Mouse (Mus musculus): ENCODE data around the gene Mkln1.

Mkln1 gene

GRCm38 (mm10) chr6:31519001-31519471 is 120.5 kb downstream of the Mkln1 start:
- no peak for DNase-seq

DNA sequence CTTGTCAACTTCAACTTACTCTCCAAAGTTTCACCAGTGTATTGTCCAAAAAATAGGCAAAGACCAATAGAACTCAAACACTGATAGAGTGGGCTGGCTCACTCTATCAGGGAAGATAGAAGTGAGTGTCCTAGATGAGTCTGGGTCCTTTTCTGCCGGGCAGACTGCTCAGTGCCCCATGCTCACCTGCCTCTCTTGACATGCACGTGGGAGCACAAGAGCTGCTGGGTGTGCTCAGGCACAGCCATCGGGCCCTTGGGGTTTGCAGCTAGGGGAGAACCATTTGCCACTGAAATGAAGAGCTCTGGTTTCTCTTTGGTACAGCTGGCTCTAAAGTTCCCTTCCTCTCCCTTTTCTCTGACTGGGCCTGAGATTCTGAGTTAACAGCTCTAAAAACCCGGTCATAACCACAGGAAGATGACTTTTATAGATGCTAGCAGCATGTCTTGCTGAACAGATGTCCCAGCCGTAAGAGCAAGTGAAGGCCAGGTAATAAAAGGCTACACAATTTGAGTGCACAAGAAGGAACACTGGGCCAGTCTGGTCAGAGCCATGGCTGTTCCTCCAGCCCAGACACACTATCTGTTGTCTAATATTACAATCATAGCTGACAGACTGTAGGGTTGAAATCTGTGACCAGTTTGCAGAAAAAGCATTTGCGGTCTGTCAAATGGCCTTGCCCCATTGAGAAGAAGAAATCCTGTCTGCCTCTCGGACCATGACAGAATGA is 122.1 kb downstream of the Mkln1 start:
- no peak for DNase-seq

GRCm38 (mm10) chr6:31521491-31522355 is 123.2 kb downstream of the Mkln1 start:
- no peak for DNase-seq

- no peak for DNase-seq
Measured at GRCm38 (mm10) chr6:31522478-31522877, 123.9 kb downstream of the Mkln1 start.

DNA sequence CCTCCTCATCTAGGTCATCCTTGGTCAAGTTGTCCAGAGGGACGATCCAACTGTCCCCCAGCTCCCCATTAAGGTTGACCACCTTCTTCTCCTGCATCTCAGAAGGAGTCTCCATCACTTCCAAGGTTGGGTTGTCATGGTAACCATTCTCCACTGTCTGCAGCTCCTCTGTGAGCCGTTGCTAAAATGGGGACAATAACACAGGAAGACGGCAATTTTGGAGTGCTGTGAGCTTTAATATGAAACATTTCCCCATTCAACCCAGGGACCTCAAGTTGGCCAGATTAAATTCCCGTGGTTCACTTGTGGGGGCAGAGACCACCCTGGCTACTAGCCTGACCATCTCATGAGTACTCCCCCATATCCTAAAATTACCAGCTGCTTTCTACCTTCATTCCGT is 124.5 kb downstream of the Mkln1 start:
- no peak for DNase-seq

DNA sequence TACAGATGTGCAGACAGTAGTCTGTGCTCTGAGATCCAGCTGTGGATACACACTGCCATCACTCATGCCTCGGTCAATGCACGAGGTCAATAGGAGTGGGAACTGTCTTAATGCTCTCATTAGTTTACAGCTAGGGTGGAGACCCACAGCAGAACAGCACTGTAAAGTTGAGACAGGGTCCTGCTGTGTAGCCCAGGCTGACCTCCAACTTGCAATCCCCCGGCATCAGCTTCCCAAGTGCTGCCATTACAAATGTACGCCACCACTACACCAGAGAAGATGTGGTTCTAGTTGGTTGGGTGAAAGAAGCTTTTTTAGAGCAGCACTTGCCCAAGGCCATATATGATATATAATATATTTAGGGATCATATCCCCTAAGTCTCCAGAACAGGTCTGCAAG is 125.1 kb downstream of the Mkln1 start:
- DNase-seq: no peak

DNA sequence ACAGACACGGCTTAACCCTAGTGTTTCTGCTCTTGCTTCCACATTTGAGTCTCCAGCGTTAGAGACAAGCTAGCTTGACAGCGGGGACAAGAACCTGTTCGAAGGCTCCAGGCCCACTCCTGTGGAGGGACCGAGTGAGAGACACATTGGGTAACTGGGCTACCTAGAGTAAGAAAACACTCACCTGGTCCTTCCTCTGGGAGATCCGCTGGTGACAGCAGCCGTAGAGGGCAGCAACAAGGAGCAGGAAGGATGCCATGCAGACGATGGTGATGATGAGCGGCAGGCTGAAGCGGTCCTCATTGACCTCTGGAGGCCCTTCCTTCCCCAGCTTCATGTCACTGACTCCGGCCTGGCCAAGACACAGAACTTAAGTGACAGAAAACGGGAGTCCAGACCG is 125.6 kb downstream of the Mkln1 start:
- no peak for DNase-seq

DNA sequence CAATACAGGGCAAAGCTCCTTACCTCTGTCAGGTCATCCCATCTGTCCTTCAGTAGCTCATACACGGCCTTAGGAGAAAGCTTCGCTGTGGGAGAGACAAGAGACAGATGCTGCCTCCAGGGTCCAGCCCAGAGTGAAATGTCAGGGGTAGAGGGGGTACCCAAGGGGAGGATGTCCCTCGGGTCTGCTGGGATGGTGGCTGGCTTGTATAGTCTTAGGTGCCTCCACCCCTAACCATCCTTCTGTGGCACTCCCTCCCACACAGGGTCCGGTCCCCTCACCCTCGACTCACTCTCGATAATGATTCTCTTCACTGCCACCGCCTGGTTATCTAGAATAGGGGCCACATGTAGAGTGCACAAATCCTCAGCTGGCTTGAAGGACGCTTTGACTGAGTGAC is 126.1 kb downstream of the Mkln1 start:
- no peak for DNase-seq

DNA sequence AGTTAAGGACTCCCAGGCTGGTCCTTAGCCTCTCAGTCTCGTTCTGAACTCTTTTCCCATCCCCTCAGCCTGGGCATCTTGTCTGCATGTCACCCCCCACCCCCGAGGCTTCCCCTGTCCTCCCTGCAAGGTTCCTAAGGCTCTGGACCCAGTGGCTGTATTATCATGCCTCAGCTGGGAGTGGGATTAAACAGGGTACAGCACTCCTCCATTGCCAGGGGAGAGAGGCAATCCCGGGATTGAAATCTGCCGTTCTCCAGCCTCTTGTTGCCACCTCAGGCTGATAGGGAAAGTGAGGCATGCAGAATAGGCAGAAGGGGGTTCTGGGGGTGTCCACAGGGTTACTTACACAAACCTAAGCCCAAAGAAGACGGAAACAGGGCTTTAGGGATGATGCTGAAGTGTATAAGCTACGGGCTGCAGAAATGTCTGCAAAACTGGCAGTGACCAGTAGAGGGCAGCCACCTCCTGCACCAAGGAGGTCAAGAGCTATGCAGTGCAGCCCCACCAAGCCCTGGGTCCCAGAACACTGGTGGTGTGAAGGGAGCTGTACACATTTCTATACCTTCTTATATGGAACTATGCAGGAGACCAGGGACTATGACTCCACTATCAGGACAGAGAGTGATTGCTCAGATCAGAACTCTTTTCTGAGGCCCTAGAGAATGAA is 126.8 kb downstream of the Mkln1 start:
- peak; percentile 53 for DNase-seq

DNA sequence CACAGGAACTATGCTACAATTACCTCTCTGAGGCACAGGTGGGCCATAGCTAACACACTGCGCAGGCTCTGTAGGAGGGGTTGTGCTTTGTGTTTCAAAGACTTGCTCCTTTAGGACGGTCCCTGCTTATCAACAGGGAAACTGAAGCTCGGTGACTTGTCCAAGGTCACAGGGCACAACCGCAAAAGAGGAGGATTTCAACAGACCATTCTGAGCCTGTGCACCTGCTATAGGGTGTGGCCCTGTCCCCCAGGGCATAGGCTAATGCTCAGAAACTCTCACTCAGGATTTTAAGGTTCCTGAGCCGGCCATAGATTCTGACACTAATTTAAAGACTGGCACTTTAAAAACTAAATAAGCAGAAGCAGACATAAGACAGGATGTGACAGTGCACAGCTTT is 128.4 kb downstream of the Mkln1 start:
- DNase-seq: no peak

DNA sequence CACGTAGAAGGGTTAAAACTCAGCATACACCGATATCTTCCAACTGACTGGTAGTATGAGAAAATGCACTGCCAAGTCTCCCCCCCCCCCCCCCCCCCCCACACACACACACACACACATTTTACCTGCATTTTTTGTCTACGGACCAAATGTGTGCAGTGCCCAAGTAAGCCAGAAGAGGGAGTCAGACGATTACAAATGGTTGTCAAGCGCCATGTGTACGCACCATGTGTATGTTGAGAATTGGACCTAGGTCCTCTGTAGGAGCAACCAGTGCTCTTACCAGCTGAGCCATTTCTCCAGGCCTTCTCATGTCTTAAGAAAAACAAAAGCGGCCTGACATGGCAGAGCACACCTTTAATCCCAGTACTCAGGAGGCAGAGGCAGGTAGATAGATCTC is 129.4 kb downstream of the Mkln1 start:
- peak; percentile 61 for DNase-seq

- no peak for DNase-seq
Measured at GRCm38 (mm10) chr6:31528339-31528738, 129.8 kb downstream of the Mkln1 start.

DNA sequence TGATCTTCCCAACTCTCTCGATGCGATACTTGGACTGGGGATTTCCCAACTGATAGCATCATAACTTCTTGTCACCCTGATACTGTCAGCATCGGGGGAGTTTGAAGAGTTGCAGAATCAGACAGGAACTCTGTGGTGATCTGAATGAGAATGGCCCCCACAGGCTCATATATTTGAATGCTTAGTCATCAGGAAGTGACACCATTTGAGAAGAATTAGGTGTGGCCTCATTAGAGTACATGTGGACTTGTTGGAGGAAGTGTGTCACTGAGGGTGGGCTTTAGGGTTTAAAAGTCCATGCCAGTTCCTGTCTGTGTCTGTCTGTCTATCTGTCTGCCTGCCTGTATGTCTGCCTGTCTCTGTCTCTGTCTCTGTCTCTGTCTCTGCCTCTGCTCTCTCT is 133.3 kb downstream of the Mkln1 start:
- no peak for DNase-seq

DNA sequence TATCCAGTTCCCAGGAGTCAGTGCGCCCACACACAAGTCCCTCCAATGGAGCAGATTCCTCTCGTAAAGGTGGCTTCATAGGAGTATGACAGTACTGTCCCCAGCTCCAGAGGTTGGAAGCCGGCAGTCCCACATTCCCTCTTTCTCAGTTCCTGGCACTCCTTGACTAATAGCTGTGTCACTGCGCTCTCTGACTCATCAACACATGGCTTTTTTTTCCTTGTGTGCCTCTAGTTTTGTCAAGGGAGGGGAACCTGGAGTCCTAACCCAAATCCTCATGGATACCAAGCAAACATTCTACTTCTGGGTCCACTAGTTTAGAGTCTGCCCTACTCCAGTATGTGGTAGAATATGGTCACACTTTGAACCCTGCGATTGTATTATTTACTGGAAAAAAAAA is 136.2 kb downstream of the Mkln1 start:
- no peak for DNase-seq

DNA sequence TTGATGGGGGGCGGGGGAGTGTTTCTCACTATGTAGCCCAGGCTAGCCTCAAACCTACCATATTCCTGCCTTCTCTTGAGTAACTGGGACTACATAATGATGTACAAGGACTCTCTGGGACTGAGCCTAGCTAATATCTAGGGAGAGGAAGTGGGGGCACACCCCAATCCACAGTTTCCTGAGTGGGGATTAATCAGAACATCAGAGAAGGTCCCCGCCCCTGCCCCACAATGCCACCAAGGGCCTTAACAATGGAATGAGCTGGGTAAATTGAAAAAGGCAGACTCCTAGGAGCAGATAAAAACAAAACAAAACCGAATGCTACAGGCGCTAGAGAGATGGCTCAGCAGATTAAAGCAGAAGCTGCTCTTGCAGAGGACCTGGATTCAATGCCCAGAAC is 138.7 kb downstream of the Mkln1 start:
- no peak for DNase-seq

- no peak for DNase-seq
Measured at GRCm38 (mm10) chr6:31538112-31538511, 139.6 kb downstream of the Mkln1 start.

DNA sequence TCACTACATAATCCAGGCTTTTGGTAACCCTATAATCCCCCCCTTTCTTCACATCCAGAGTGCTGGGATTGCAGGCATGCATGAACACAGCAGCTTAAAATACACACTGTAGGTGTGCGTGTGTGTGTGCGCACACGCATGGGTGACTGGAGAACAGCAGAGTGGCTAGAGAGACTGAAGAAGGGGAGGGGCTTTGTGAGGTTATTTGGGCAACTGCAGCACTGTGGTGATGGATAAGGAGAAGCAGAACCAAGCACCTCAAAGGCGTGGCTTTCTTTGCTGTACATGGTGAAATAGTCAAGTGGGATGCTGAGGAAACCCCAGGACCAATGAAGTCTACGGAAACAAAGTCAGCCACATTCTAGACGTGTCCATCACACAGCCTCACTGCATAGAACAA is 141.5 kb downstream of the Mkln1 start:
- DNase-seq: no peak

GRCm38 (mm10) chr6:31544318-31544717 is 145.8 kb downstream of the Mkln1 start:
- peak; percentile 71 for DNase-seq

DNA sequence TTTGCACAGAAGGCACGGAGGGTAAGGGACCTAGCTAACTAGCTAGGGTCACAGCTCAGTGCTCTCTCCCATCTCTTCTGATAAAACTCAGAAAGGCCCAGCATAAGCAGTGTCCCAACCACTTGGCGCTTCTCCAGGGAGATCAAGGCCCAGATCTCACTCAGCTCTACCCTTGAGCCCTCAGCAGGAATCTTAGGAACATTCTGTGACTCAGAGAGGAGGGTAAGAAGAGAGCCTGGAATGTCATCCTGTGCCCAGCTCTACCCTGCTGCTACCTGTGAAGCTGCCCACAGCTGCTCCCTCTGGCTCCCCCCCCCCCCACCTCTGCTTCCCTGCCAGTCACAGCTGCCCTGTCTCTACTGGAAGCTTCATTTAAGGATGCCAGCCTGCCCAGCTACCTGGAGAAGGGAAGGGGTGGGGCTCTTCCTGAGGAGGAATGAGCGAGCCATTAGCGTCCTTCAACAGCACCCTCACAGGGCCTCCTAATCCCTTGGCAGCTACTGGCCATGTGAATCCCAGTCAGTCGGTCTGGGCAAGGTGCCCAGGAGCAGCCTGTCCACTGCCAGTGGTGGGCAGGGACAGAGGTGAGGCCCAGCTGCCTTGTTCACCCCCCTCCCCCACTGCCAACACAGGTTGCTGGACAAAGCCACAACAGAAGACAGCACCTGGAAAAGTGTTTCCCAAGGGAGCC is 151.0 kb downstream of the Mkln1 start:
- peak; percentile 86 for DNase-seq

DNA sequence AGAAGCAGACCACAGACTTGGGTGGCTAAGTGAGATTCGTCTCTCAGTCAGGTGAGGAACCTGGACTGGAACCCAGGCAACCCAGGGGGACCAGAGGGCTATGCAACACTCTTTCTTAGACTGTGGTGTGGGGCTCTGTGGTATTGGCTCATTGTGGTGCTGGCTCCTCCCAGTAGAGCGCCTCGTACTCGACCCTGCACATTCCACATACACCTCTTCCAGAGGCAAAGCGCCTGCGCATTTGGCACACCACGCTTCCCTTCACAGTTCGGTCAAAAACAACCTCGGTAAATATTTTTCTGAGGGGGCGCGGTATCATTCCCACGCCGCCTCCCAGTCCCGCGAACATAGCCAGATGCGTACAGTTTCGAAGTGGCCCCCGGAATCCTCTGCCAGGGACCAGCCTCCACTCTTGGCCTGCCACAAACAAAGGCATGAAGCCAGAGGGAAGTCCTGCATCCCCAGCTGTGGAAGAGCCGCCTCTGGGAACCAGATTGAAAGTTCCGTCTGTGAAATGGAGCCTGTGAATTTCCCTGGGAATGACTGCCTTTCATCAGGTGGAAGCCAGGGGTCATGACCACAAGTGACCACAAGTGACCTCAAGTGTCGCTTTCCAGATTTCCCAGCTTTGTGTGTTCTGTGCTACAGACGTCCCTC is 152.5 kb downstream of the Mkln1 start:
- DNase-seq: peak; percentile 67

DNA sequence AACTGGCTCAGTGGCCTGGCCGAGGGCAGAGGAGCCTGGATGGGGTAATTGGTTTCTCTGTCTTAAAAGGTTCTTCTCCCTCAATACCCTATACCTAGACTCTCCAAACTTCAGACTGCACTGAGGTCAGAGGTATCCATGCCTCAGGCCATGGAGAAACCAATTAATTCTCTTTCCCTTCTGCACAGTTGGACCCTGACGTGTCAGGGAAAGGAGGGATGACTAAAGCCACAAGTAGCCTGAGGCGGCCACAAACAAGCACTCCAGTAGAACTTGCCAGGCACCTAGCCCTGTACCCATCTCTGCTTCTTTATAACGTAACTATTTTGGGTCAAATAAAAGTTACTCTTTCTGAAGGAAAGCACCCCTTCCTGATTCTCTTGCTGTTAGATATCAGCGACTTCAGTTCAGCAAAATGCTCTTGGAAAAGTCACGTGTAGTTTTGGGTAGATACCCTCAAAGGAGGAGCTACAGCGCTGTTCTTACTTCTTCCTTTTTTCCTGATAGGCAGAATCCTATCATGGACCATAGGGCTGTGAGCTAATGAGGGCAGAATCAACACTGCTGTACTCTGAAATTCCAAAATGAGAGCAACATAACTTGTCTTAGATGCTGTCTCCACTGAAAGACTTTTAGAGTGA is 158.0 kb downstream of the Mkln1 start:
- DNase-seq: no peak
